Mouse (Mus musculus) testis, adult 10 weeks (tissue): Measurements from ENCODE around the gene Spout1. TPM values are rescaled to one million over a fixed set of nuclear protein-coding genes. Genes with fewer than 3 reads are reported as not detected.

ENCODE experiments used
- polyA plus RNA-seq: library from polyadenylated mRNA; stranded (reverse); fragments of 350-450 nt; fragmentation: Illumina TruSeq; extraction: RNeasy Lipid Tissue Mini Kit (QIAGEN cat#74804); gene quantifications from one replicate; pipeline ENCODE4 v1.2.3, GENCODE M21; 2014; ENCODE audit warnings: low read depth, low replicate concordance

Gene Spout1
- 9.2 TPM for polyA plus RNA-seq

DNA sequence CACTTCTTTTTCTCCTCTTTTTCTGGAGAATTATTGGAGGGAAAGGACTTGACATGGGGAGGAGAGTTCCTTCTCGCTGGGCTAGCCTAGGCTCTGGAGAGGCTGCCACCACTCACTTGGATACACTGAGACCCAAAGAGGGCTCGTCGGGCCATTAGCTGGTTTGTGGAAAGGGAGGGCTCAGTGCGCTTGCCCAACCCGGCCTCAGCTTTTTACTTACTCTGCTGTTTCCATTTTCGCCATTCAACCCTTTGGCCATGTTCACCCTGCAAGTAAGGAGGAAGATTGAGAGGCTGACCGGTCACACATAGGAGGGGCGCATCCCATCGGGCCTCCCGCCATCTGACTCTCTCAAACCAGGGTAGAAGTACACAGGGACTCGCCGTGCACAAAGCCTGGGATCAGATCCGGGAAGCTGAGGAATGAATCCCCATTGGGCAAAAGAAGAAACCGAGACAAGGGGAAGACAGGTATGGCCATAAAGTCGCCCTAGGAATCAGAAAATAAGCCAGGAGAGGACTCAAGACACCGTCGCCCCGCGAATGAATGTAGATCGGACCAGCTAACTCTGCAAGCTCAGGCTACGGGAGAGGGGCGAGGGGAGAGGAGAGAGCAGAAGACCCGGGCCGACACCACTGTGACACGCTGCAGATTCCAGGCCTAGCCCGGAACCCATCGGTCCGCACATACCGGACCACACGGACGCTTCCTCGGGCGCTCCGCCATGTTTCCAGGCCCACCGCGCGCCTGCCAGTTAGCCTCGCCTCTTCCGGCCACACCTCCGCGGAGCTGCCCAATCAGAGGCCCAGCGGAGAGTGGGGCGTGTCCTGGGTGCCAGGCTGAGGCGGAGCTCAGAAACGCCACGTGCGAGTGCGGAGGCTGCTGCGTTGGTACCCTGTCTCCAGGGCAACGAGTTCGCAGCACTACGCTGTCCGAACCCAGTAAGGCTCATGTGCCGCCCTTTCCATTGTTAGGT is at the start of gene Spout1:
Gene Spout1 (minus strand): TSS at position 760 of the 976 bp plus-strand sequence.

DNA sequence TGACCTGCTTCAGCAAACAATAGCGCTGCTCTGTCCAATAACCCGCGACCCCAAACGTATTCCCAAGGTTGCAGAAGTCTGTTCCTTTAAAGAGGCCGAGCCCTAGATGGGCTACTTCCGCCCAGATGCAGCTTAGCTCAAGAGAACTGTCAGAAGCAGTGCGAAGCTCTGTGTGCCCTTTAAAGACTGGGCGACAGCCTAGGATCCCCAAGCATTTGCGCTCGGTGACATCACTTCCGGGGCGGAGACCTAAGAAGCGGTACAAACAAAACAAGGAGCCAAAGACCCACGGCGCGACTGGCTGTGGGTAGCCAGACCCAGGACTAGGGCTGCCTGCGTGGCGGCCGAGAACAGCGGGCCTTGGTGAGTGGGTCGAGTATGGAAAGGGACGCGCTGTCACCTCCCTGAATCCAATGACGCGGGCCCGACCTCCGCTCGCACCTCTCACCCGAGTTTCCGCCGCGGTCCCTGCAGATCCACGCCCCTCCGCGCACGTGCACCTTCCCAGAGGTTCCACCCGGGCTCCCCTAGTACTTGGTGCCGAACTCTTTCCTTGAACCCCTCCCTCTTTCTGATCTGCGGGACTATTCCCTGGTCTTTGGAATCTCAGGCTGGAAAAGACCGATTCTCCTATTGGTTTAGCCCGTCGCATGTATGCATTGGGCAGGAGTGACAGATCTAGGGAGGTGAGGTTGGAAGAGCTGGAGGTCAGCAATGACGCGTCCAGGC is 27.5 kb upstream of the Spout1 start, which contains the start of gene Kyat1:
Gene Kyat1 (minus strand): TSS at position 219 of the 729 bp plus-strand sequence.

DNA sequence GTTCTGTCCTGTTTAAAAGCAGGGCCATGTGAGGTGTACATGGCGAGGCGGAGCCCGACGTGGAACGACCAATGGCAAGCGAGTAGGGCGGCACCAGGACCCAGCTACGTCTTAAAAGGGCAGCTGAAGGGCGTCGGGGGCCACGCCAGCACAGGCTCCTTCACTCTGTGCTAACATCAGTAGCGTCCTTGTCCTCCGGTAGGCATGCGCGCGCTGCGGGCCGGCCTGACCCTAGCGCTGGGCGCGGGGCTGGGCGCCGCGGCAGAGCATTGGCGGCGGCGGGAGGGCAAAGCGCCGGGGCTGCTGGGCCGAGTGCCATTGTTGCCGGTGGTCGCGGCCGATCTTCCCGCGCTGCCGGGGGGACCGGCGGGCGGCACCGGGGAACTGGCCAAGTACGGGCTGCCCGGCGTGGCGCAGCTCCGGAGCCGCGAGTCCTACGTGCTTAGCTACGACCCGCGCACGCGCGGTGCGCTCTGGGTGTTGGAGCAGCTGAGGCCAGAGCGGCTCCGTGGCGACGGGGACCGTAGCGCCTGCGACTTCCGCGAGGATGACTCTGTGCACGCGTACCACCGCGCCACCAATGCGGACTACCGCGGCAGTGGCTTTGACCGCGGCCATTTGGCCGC is 6.8 kb downstream of the Spout1 start, which contains the start of gene Endog:
Gene Endog (plus strand): TSS at position 123 of the 626 bp plus-strand sequence.

DNA sequence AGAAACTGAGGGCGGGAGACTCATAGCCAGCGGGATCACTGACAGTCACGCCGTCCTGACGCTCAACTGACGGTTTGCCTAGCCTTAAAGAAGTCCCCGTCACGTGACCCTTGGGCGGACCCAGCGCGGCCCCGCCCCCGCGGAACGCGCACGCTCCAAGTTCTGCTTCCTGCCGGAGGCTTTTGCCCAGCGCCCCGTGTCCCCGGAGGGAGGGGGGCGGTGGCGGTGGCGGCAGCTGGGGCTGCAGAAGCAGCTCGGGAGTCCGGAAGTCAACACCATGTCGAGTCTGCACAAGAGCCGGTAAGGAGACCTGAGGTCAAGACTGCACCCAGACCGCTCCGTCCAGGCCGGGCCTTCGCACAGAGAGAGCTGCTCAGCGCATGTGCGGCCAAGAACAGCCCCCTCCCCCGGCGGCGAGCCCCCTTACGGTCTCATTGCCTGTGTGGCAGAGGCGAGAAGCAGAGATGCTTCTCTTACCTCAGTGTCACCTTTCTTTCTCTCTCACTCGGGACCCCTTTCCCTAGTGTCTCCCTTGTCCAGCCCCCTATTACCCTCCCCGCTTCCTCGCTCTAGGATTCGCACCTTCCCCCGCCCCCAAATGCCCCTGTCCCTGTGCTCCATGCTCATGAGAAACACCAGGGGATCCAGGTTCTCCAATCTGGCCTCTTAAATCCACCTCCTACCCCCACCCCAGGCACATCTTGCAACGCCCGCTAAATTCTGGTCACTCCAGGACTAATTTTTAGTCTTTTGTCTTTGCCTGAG is 44.5 kb downstream of the Spout1 start, which contains the start of gene Tbc1d13:
Gene Tbc1d13 (plus strand): TSS at position 134 of the 765 bp plus-strand sequence.

DNA sequence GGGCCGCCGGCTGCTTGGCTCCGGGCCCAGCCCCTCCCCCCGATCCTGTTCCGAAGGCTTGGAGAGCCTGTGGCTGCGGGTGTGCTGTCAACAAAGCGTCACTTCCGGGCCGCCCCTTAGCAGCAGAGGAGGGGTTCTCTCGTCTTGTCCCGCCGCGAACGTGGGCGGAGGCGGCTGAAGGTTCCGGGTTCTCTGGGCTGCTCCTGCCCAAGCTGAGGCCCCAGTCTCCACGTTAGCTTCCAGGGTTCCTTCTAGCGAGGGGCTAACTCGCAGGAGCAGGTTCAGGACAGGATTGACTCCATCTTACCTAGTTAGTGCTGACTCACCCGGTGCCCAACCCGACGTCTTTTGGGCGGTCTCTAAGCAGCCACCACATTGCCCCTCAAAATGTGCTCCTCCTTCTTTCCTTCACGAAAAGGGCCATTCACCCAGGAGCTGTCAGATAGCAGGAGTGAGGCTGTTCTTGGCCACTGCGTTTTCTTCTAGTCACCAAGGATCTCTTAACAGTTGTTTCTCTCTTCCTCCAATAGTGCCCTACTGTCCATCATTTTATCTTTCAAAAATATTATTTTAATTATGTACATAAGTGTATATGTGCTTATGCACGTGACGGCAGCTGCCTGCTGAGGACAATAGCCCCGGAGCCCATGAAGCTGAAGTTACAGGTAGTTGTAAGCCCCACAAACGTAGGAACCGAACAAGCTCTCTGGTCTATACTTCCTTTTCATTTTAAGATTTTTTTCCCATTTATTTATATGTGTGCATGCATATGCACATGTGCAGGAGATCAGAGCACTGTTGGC is 53.6 kb downstream of the Spout1 start, which contains the start of gene Zer1:
Gene Zer1 (minus strand): TSS at position 114 of the 803 bp plus-strand sequence.

Other genes with a start within 250 kb of the Spout1 start
- 22.6 TPM for gene Gle1, start 243.0 kb downstream of the Spout1 start, polyA plus RNA-seq
- 52.6 TPM for gene Sptan1, start 212.9 kb downstream of the Spout1 start, polyA plus RNA-seq
- gene Wdr34, start 129.6 kb downstream of the Spout1 start, polyA plus RNA-seq: 3.7 TPM
- 223 TPM for gene Set, start 121.1 kb downstream of the Spout1 start, polyA plus RNA-seq
- gene Pkn3, start 100.8 kb downstream of the Spout1 start, polyA plus RNA-seq: 0.27 TPM
- gene Zdhhc12, start 84.8 kb downstream of the Spout1 start, polyA plus RNA-seq: 6.2 TPM
- gene Zer1, start 53.9 kb downstream of the Spout1 start, polyA plus RNA-seq: 3.9 TPM
- 7.8 TPM for gene Tbc1d13, start 44.7 kb downstream of the Spout1 start, polyA plus RNA-seq
- not detected for gene Endog, start 7.0 kb downstream of the Spout1 start, polyA plus RNA-seq
- 0.71 TPM for gene Kyat1, start 27.4 kb upstream of the Spout1 start, polyA plus RNA-seq
- gene Lrrc8a, start 59.3 kb upstream of the Spout1 start, polyA plus RNA-seq: 0.77 TPM
- not detected for gene Gm28035, start 62.1 kb upstream of the Spout1 start, polyA plus RNA-seq
- gene Phyhd1, start 87.7 kb upstream of the Spout1 start, polyA plus RNA-seq: 0.41 TPM
- gene Gm28038, start 102.6 kb upstream of the Spout1 start, polyA plus RNA-seq: 16.6 TPM
- gene Dolk, start 107.9 kb upstream of the Spout1 start, polyA plus RNA-seq: 2.2 TPM
- gene Nup188, start 107.9 kb upstream of the Spout1 start, polyA plus RNA-seq: 107 TPM
- 0.39 TPM for gene Sh3glb2, start 180.9 kb upstream of the Spout1 start, polyA plus RNA-seq
- 0.29 TPM for gene Miga2, start 185.8 kb upstream of the Spout1 start, polyA plus RNA-seq
- 1.2 TPM for gene Dolpp1, start 213.8 kb upstream of the Spout1 start, polyA plus RNA-seq
- 107 TPM for gene Crat, start 237.4 kb upstream of the Spout1 start, polyA plus RNA-seq
- 5.1 TPM for gene Ptpa, start 237.6 kb upstream of the Spout1 start, polyA plus RNA-seq